Mouse (Mus musculus) ES-Bruce4 (cell line): Measurements from ENCODE around the gene Vmn1r40. TPM values are rescaled to one million over a fixed set of nuclear protein-coding genes. Genes with fewer than 3 reads are reported as not detected.

Source experiments
- H3K27ac ChIP-seq: 2 replicates; pipeline ENCODE4 v1.5.1; 2012; ENCODE audit warnings: low read length, inconsistent platforms; ENCODE audit not compliant: insufficient read depth
- H3K27me3 ChIP-seq: 2 replicates; pipeline ENCODE4 v1.6.1; 2012; ENCODE audit warnings: mild to moderate bottlenecking, low read length, inconsistent platforms; ENCODE audit not compliant: control insufficient read depth, poor library complexity, insufficient read depth, severe bottlenecking
- H3K36me3 ChIP-seq: 2 replicates; pipeline ENCODE4 v1.6.1; 2012; ENCODE audit warnings: inconsistent platforms, mild to moderate bottlenecking, low read length, moderate library complexity; ENCODE audit not compliant: control insufficient read depth, poor library complexity, insufficient read depth, severe bottlenecking
- H3K4me1 ChIP-seq: one replicate; pipeline ENCODE4 v1.8.1; 2011; ENCODE audit warnings: low read length; ENCODE audit not compliant: control insufficient read depth, insufficient read depth
- H3K4me3 ChIP-seq: 2 replicates; pipeline ENCODE4 v1.5.1; 2011; ENCODE audit warnings: low read depth, mild to moderate bottlenecking, low read length
- H3K9ac ChIP-seq: 2 replicates; pipeline ENCODE4 v1.6.1; 2012; ENCODE audit warnings: low read depth, mild to moderate bottlenecking, inconsistent platforms; ENCODE audit not compliant: poor library complexity, severe bottlenecking
- H3K9me3 ChIP-seq: replicated peaks from 2 replicates; pipeline ENCODE4 v1.6.1; 2012; ENCODE audit warnings: mild to moderate bottlenecking, low read length, inconsistent platforms; ENCODE audit not compliant: control insufficient read depth, poor library complexity, insufficient read depth, severe bottlenecking
- CTCF ChIP-seq: IDR thresholded peaks from one replicate; pipeline ENCODE4 v1.8.1; 2011; ENCODE audit warnings: low read depth, low read length
- EP300 ChIP-seq: IDR thresholded peaks from 2 replicates; pipeline ENCODE4 v1.6.1; 2011; ENCODE audit warnings: low read depth, low read length; ENCODE audit not compliant: insufficient read depth
- POLR2A ChIP-seq: IDR thresholded peaks from one replicate; pipeline ENCODE4 v1.8.1; 2011; ENCODE audit warnings: low read length; ENCODE audit not compliant: insufficient read depth
- polyA plus RNA-seq: library from polyadenylated mRNA; stranded (reverse); fragments of >200 nt; gene quantifications from 2 replicates; pipeline ENCODE4 v1.2.4, GENCODE M21; 2011; ENCODE audit warnings: low read depth; ENCODE audit not compliant: missing spikeins, insufficient read depth, insufficient read length

The Vmn1r40 gene
- polyA plus RNA-seq, 1 experiment, result not detected

DNA sequence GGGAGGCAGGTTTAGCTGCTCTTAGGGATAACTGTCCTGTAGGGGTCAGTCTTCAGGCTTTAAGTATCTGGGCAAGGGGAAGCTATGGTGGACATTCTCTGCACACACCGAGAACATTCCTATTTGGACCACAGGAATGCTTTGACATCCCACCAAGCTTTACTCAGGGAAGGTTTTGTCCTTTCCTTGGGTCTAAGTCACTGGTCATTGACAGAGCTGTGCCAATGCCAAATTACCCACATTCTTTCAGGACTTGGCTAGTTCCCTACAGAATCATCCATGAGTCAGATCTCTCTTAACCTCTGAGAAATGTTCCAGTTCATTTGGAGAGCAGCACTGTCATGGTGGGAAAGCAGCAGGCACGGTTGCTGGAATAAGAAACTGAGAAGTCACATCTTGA is 716 bp upstream of the Vmn1r40 start:
- no peak overlapping the region for H3K27ac ChIP-seq
- no peaks in the 10 kb centered on the region for H3K9me3 ChIP-seq
- H3K4me1 ChIP-seq, result no peaks in the 10 kb centered on the region
- no peaks in the 10 kb centered on the region for H3K36me3 ChIP-seq
- H3K9ac ChIP-seq, result no peak overlapping the region
- TF ChIP-seq POLR2A (no peak), EP300 (no peak), CTCF (no peak)
- H3K27me3 ChIP-seq, result no peaks in the 10 kb centered on the region
- H3K4me3 ChIP-seq, result no peak overlapping the region

DNA sequence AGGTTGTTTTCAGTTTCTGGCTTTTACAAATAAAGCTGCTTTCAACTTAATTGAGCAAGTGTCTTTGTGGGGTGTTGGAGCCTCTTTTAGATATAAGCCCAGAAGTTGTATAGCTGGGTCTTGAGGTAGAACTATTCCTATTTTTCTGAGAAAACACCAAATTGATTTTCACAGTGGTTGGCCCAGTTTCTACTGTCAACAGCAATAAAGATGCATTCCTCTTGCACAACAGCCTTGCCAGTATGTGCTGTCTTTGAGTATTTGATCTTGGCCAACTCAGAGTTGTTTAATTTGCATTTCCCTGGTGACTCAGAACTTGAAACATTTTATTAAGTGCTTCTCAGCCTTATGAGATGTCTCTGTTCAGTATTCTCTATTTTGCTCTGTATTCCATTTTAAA is 10.7 kb downstream of the Vmn1r40 start:
- no peaks in the 10 kb centered on the region for H3K4me1 ChIP-seq
- TF ChIP-seq POLR2A (no peak), CTCF (no peak), EP300 (no peak)
- H3K9ac ChIP-seq, result no peak overlapping the region
- H3K27ac ChIP-seq, result no peak overlapping the region
- H3K36me3 ChIP-seq, result no peaks in the 10 kb centered on the region
- H3K9me3 ChIP-seq, result no peaks in the 10 kb centered on the region; the same call in 1 of the 2 replicates
- H3K4me3 ChIP-seq, result no peak overlapping the region
- H3K27me3 ChIP-seq, result no peaks in the 10 kb centered on the region

GRCm38 (mm10) chr6:89740466-89740865 is 33.1 kb downstream of the Vmn1r40 start, which contains the start of gene Vmn1r41:
Gene Vmn1r41 (plus strand): TSS chr6:89740766.
- H3K9ac ChIP-seq, result no peak within 1 kb of the TSS
- H3K4me1 ChIP-seq, result no peaks in the 10 kb centered on the region
- TF ChIP-seq POLR2A (no peak), EP300 (no peak), CTCF (no peak)
- no peaks in the 10 kb centered on the region for H3K27me3 ChIP-seq
- H3K36me3 ChIP-seq, result no peaks in the 10 kb centered on the region
- H3K4me3 ChIP-seq, result no peak within 1 kb of the TSS
- H3K9me3 ChIP-seq, result no peaks in the 10 kb centered on the region; the same call in 1 of the 2 replicates
- no peak within 1 kb of the TSS for H3K27ac ChIP-seq

GRCm38 (mm10) chr6:89742811-89743210 is 35.5 kb downstream of the Vmn1r40 start:
- TF ChIP-seq CTCF (no peak), POLR2A (no peak), EP300 (no peak)
- Histone ChIP-seq H3K4me1 (no peaks in the 10 kb centered on the region), H3K4me3 (no peak overlapping the region), H3K9me3 (no peaks in the 10 kb centered on the region; the same call in 1 of the 2 replicates), H3K27me3 (no peaks in the 10 kb centered on the region), H3K27ac (no peak overlapping the region), H3K36me3 (no peaks in the 10 kb centered on the region), H3K9ac (no peak overlapping the region)

Other genes with a start within 250 kb of the Vmn1r40 start
- 10.1 and 10.5 TPM in 2 replicates for gene Chchd6, start 111.9 kb upstream of the Vmn1r40 start, polyA plus RNA-seq
- 2.4 and 3.0 TPM in 2 replicates for gene Txnrd3, start 63.6 kb upstream of the Vmn1r40 start, polyA plus RNA-seq
- not detected in 2 replicates for gene Vmn1r41, start 33.2 kb downstream of the Vmn1r40 start, polyA plus RNA-seq
- gene Vmn1r42, start 168.9 kb downstream of the Vmn1r40 start, polyA plus RNA-seq, result not detected in 2 replicates
- not detected in 2 replicates for gene Vmn1r43, start 168.9 kb downstream of the Vmn1r40 start, polyA plus RNA-seq
- not detected in 2 replicates for gene Vmn1r44, start 176.1 kb downstream of the Vmn1r40 start, polyA plus RNA-seq
- gene Vmn1r45, start 233.1 kb downstream of the Vmn1r40 start, polyA plus RNA-seq, result not detected in 2 replicates